Mouse (Mus musculus) erythroid progenitor cell, adult 5-6 weeks (primary cell): Measurements from ENCODE around the gene Gnb4. TPM values are rescaled to one million over a fixed set of nuclear protein-coding genes. Genes with fewer than 3 reads are reported as not detected.

ENCODE experiments used
- ATAC-seq: replicated peaks from 2 replicates; pipeline ENCODE4 v1.8.0; 2016; ENCODE audit warnings: moderate number of reproducible peaks, mild to moderate bottlenecking, moderate TSS enrichment, inconsistent platforms; ENCODE audit not compliant: poor library complexity, low FRiP score, severe bottlenecking
- total RNA-seq, 2 experiments: library from RNA; stranded (forward) in 1 of 2; stranded (reverse) in 1 of 2; fragments of 150-400 nt in 1 of 2; fragments of 186-747, 209-891 nt in 1 of 2; gene quantifications; 2 replicates each; pipeline versions ENCODE4 v1.2.3 to v1.2.4; 2015 to 2017; ENCODE audit warnings: low replicate concordance in 2 of 2

Gene Gnb4
- total RNA-seq, 2 experiments from 2014 or later, result 2.1 TPM; not detected in 1

GRCm38 (mm10) chr3:32617053-32617642 is 763 bp upstream of the Gnb4 start:
- no peak for ATAC-seq

- no peak for ATAC-seq
These were observed 417 bp downstream of the Gnb4 start for GRCm38 (mm10) chr3:32616006-32616330.

GRCm38 (mm10) chr3:32615376-32615775 is 1.0 kb downstream of the Gnb4 start:
- ATAC-seq, result no peak

- no peak for ATAC-seq
These were observed 1.6 kb downstream of the Gnb4 start for GRCm38 (mm10) chr3:32614786-32615185.

GRCm38 (mm10) chr3:32611606-32612170 is 4.7 kb downstream of the Gnb4 start:
- ATAC-seq, result no peak

- no peak for ATAC-seq
These were observed 5.8 kb downstream of the Gnb4 start for GRCm38 (mm10) chr3:32610560-32610959.

- ATAC-seq, result no peak
These were observed 7.2 kb downstream of the Gnb4 start for GRCm38 (mm10) chr3:32609233-32609632.

- no peak for ATAC-seq
These were observed 15.3 kb downstream of the Gnb4 start for GRCm38 (mm10) chr3:32601055-32601454.

- ATAC-seq, result no peak
These were observed 17.1 kb downstream of the Gnb4 start for GRCm38 (mm10) chr3:32599328-32599727.

- no peak for ATAC-seq
These were observed 21.3 kb downstream of the Gnb4 start for GRCm38 (mm10) chr3:32595080-32595479.

- no peak for ATAC-seq
These were observed 30.1 kb downstream of the Gnb4 start for GRCm38 (mm10) chr3:32586274-32586673.

GRCm38 (mm10) chr3:32583489-32583888 is 32.9 kb downstream of the Gnb4 start:
- no peak for ATAC-seq

- ATAC-seq, result no peak
These were observed 34.5 kb downstream of the Gnb4 start for GRCm38 (mm10) chr3:32581911-32582310.

GRCm38 (mm10) chr3:32580738-32581137 is 35.6 kb downstream of the Gnb4 start:
- no peak for ATAC-seq

GRCm38 (mm10) chr3:32578772-32579171 is 37.6 kb downstream of the Gnb4 start:
- no peak for ATAC-seq

GRCm38 (mm10) chr3:32575151-32575550 is 41.2 kb downstream of the Gnb4 start:
- ATAC-seq, result no peak

- no peak for ATAC-seq
These were observed 42.5 kb downstream of the Gnb4 start for GRCm38 (mm10) chr3:32573881-32574280.

- ATAC-seq, result no peak
These were observed 43.3 kb downstream of the Gnb4 start for GRCm38 (mm10) chr3:32573086-32573485.

- ATAC-seq, result no peak
These were observed 53.0 kb downstream of the Gnb4 start for GRCm38 (mm10) chr3:32563401-32563800.

GRCm38 (mm10) chr3:32553061-32553460 is 63.3 kb downstream of the Gnb4 start:
- no peak for ATAC-seq

GRCm38 (mm10) chr3:32538091-32538490 is 78.3 kb downstream of the Gnb4 start:
- no peak for ATAC-seq

- no peak for ATAC-seq
These were observed 78.8 kb downstream of the Gnb4 start for GRCm38 (mm10) chr3:32537556-32537955.
